Mouse (Mus musculus) midbrain, embryonic 12.5 days (tissue): Measurements from ENCODE around the gene Rpl26. TPM values are rescaled to one million over a fixed set of nuclear protein-coding genes. Genes with fewer than 3 reads are reported as not detected.
A peak's percentile ranks its signal among the peaks of the same experiment; 100 is the strongest.

ENCODE experiments used
- ATAC-seq: fragments of 200-750 bp; cut with Nextera tagmentation; 2 replicates; pipeline ENCODE4 v1.8.0; 2017; ENCODE audit warnings: low read depth, moderate TSS enrichment, moderate library complexity; ENCODE audit not compliant: low FRiP score
- H3K27ac ChIP-seq: fragments of 300-500 bp; sonication (generic); replicated peaks from 2 replicates; pipeline ENCODE4 v1.5.1; 2016; ENCODE audit warnings: mild to moderate bottlenecking
- H3K27me3 ChIP-seq: fragments of 300-500 bp; sonication (generic); 2 replicates; pipeline ENCODE4 v1.6.1; 2016; ENCODE audit warnings: mild to moderate bottlenecking
- H3K36me3 ChIP-seq: fragments of 300-500 bp; sonication (generic); 2 replicates; pipeline ENCODE4 v1.6.1; 2016
- H3K4me1 ChIP-seq: fragments of 300-500 bp; sonication (generic); 2 replicates; pipeline ENCODE4 v1.6.1; 2016
- H3K4me2 ChIP-seq: fragments of 300-500 bp; sonication (generic); replicated peaks from 2 replicates; pipeline ENCODE4 v1.6.1; 2016; ENCODE audit warnings: mild to moderate bottlenecking, moderate library complexity
- H3K4me3 ChIP-seq: fragments of 300-500 bp; sonication (generic); 2 replicates; pipeline ENCODE4 v1.5.1; 2016; ENCODE audit warnings: mild to moderate bottlenecking
- H3K9ac ChIP-seq: fragments of 300-500 bp; sonication (generic); replicated peaks from 2 replicates; pipeline ENCODE4 v1.6.1; 2016; ENCODE audit warnings: mild to moderate bottlenecking, moderate library complexity
- H3K9me3 ChIP-seq: fragments of 300-500 bp; sonication (generic); 2 replicates; pipeline ENCODE4 v1.6.1; 2016; ENCODE audit warnings: mild to moderate bottlenecking
- WGBS: fragments of 180-500 bp; shearing (Covaris S2); methylation state at CpG from one replicate; pipeline ENCODE4 v1.1.7; 2016; 5-methylcytosine and 5-hydroxymethylcytosine counted together
- polyA plus RNA-seq: library from polyadenylated mRNA; unstranded; fragments of >200 nt; fragmentation: Nextera tagmentation; extraction: Ambion mirVana; gene quantifications from 2 replicates; pipeline ENCODE4 v1.2.1, GENCODE M21; 2016

The Rpl26 gene
- polyA plus RNA-seq, 1 experiment from 2014 or later, result 743 TPM

- Histone ChIP-seq H3K9ac (no peak overlapping the region), H3K4me1 (0 out of 2 replicates have a peak, but pooled peaks cover 3% of the 10 kb centered on the region), H3K27me3 (no peaks in the 10 kb centered on the region), H3K27ac (no peak overlapping the region), H3K9me3 (no peaks in the 10 kb centered on the region), H3K4me3 (no peak overlapping the region), H3K36me3 (no peaks in the 10 kb centered on the region), H3K4me2 (no peak overlapping the region)
- no peak for ATAC-seq
- WGBS, result 80% methylated on average over 5 of the region's 5 CpGs
Measured at GRCm38 (mm10) chr11:68891823-68892222, 9.6 kb upstream of the Rpl26 start.

GRCm38 (mm10) chr11:68892233-68892832 lies 9.1 kb upstream of the Rpl26 start:
- 80% methylated on average over 15 of the region's 15 CpGs for WGBS
- 0 out of 2 replicates have a peak, but pooled peaks cover 3% of the 10 kb centered on the region for H3K4me1 ChIP-seq
- H3K9me3 ChIP-seq, result no peaks in the 10 kb centered on the region
- H3K9ac ChIP-seq, result no peak overlapping the region
- no peak overlapping the region for H3K27ac ChIP-seq
- no peaks in the 10 kb centered on the region for H3K36me3 ChIP-seq
- no peak overlapping the region for H3K4me2 ChIP-seq
- H3K27me3 ChIP-seq, result no peaks in the 10 kb centered on the region
- no peak overlapping the region for H3K4me3 ChIP-seq
- ATAC-seq, result no peak

- no peak for ATAC-seq
- Histone ChIP-seq H3K9me3 (0 out of 2 replicates have a peak, but pooled peaks cover 2% of the 10 kb centered on the region), H3K36me3 (no peaks in the 10 kb centered on the region), H3K4me3 (no peak overlapping the region), H3K27ac (no peak overlapping the region), H3K9ac (no peak overlapping the region), H3K27me3 (peaks cover 5% of the 10 kb centered on the region; the same call in 1 of the 2 replicates), H3K4me2 (no peak overlapping the region), H3K4me1 (no peaks in the 10 kb centered on the region)
- WGBS, result 71% methylated on average over 12 of the region's 12 CpGs
Measured at GRCm38 (mm10) chr11:68893911-68894464, 7.4 kb upstream of the Rpl26 start.

GRCm38 (mm10) chr11:68896247-68896646 lies 5.1 kb upstream of the Rpl26 start:
- Histone ChIP-seq H3K9ac (no peak overlapping the region), H3K4me1 (0 out of 2 replicates have a peak, but pooled peaks cover 5% of the 10 kb centered on the region), H3K4me2 (no peak overlapping the region), H3K27ac (no peak overlapping the region), H3K4me3 (no peak overlapping the region), H3K9me3 (0 out of 2 replicates have a peak, but pooled peaks cover 2% of the 10 kb centered on the region), H3K36me3 (no peaks in the 10 kb centered on the region), H3K27me3 (peaks cover 13% of the 10 kb centered on the region; the same call in 1 of the 2 replicates)
- no peak for ATAC-seq
- 96% methylated on average over 5 of the region's 5 CpGs for WGBS

DNA sequence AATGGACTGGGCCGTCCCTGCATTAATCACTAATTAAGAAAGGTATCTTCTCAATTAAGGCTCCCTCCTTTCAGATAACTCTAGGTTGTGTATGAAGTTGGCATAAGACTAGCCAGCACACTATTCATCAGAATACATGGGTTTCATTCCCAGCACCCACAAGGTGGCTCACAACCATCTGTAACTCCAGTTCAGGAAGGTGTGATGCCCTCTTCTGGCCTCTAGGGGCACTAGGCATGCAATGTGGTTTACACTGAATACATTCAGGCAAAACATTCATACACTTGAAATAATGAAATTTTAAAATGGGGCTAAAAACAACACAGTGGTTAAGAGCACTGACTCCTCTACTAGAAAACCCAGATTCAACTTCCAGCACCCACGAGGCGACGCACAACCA lies 4.3 kb upstream of the Rpl26 start:
- H3K27me3 ChIP-seq, result peaks cover 13% of the 10 kb centered on the region; the same call in 1 of the 2 replicates
- no peaks in the 10 kb centered on the region for H3K36me3 ChIP-seq
- 0 out of 2 replicates have a peak, but pooled peaks cover 5% of the 10 kb centered on the region for H3K4me1 ChIP-seq
- H3K9ac ChIP-seq, result no peak overlapping the region
- H3K27ac ChIP-seq, result no peak overlapping the region
- H3K4me2 ChIP-seq, result no peak overlapping the region
- H3K4me3 ChIP-seq, result no peak overlapping the region
- WGBS, result 56% methylated on average over 4 of the region's 4 CpGs
- 0 out of 2 replicates have a peak, but pooled peaks cover 2% of the 10 kb centered on the region for H3K9me3 ChIP-seq
- ATAC-seq, result no peak

- Histone ChIP-seq H3K4me3 (no peak overlapping the region), H3K9me3 (0 out of 2 replicates have a peak, but pooled peaks cover 2% of the 10 kb centered on the region), H3K9ac (no peak overlapping the region), H3K36me3 (peaks cover 2% of the 10 kb centered on the region), H3K27ac (no peak overlapping the region), H3K27me3 (peaks cover 13% of the 10 kb centered on the region; the same call in 1 of the 2 replicates), H3K4me1 (peaks cover 11% of the 10 kb centered on the region), H3K4me2 (no peak overlapping the region)
- WGBS, result 73% methylated on average over 6 of the region's 6 CpGs
- no peak for ATAC-seq
Measured at GRCm38 (mm10) chr11:68897838-68898237, 3.5 kb upstream of the Rpl26 start.

DNA sequence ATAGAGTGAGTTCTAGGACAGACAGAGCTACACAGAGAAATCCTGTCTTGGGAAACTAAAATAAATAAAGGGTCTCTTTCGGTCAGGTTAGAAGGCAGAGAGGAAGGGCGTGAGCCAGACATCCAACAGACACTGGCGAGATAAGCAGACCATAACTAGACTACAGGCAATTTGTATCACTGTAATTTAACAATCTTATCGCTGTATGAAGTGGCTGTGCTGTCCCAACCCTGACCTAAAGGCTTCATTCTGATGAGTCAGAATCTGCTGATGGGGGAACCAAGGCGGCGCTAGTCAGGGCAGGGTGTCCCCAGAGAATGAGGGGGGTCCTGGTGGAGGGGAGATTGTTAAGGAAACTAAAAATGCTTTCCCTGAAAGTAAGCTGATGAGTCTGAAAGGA lies 2.6 kb upstream of the Rpl26 start:
- WGBS, result 91% methylated on average over 6 of the region's 6 CpGs
- H3K9ac ChIP-seq, result no peak overlapping the region
- peaks cover 14% of the 10 kb centered on the region for H3K4me1 ChIP-seq
- ATAC-seq, result no peak
- peaks cover 13% of the 10 kb centered on the region; the same call in 1 of the 2 replicates for H3K27me3 ChIP-seq
- H3K27ac ChIP-seq, result no peak overlapping the region
- H3K36me3 ChIP-seq, result peaks cover 11% of the 10 kb centered on the region
- H3K4me2 ChIP-seq, result no peak overlapping the region
- no peak overlapping the region for H3K4me3 ChIP-seq
- 0 out of 2 replicates have a peak, but pooled peaks cover 2% of the 10 kb centered on the region for H3K9me3 ChIP-seq

GRCm38 (mm10) chr11:68899815-68900214 lies 1.6 kb upstream of the Rpl26 start:
- H3K9ac ChIP-seq, result no peak overlapping the region
- H3K27ac ChIP-seq, result no peak overlapping the region
- no peak overlapping the region for H3K4me2 ChIP-seq
- 0 out of 2 replicates have a peak, but pooled peaks cover 2% of the 10 kb centered on the region for H3K9me3 ChIP-seq
- H3K4me1 ChIP-seq, result peaks cover 14% of the 10 kb centered on the region
- H3K36me3 ChIP-seq, result peaks cover 22% of the 10 kb centered on the region
- no peak overlapping the region for H3K4me3 ChIP-seq
- WGBS, result 87% methylated on average over 8 of the region's 8 CpGs
- ATAC-seq, result no peak
- peaks cover 13% of the 10 kb centered on the region; the same call in 1 of the 2 replicates for H3K27me3 ChIP-seq

DNA sequence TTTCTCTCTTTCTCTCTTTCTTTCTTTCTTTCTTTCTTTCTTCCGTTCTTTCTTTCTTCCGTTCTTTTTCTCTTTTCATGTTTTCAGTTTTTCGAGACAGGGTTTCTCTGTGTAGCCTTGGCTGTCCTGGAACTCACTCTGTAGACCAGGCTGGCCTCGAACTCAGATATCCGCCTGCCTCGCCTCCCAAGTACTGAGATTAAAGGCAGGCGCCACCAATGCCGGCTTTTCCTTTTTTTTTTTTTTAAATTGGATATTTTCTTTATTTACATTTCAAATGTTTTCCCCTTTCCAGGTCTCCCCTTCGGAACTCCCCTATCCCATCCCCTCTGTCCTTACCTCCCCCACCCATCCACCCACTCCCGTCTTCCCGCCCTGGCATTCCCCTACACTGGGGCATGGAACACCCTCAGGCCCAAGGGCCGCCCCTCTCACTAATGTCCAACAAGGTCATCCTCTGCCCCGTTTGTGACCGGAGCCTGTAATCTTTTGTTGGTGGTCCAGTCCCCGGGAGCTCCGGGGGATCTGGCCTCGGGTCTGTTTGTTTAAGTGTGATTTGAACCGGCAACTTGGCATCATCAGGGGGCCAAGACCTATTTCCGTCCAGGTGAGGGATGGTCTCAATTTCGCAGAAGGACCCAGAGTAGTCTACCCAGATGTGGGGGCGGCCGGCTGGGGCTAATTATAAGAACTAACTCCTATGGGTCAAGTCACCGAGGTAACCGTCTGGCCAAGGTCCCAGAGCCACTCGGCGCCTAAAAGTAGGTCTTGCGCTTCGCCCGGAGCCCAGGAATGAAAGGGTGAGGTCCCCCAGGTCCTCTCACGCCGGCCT lies 648 bp upstream of the Rpl26 start:
- 26% methylated on average over 31 of the region's 31 CpGs for WGBS

DNA sequence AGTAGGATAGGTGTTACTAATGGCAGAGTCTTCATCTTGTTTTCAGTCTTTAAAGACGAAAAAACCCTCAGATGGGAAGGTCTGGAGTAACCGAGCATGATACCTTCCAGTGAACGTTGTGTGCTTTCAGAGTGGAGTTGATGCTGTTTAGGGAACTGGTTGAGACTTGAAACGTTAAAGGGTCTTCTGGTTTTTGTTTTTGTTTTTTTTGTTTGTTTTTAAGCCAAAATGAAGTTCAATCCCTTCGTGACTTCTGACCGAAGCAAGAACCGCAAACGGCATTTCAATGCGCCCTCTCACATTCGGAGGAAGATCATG lies 623 bp downstream of the Rpl26 start:
- peak overlapping the region; percentile 94 for H3K27ac ChIP-seq
- H3K4me2 ChIP-seq, result peak overlapping the region; percentile 77
- H3K36me3 ChIP-seq, result peaks cover 44% of the 10 kb centered on the region
- WGBS, result under 1% methylated on average over 10 of the region's 10 CpGs
- peak overlapping the region; percentile 72 for H3K4me3 ChIP-seq
- 0 out of 2 replicates have a peak, but pooled peaks cover 2% of the 10 kb centered on the region for H3K9me3 ChIP-seq
- no peak for ATAC-seq
- peaks cover 13% of the 10 kb centered on the region; the same call in 1 of the 2 replicates for H3K27me3 ChIP-seq
- H3K4me1 ChIP-seq, result peaks cover 14% of the 10 kb centered on the region
- H3K9ac ChIP-seq, result peak overlapping the region; percentile 89

More for the DNA sequence above, 648 bp upstream of the Rpl26 start:
- Histone ChIP-seq H3K9ac (no peak overlapping the region; the same call in 1 of the 2 replicates), H3K4me3 (peak overlapping the region; percentile 72), H3K27me3 (peaks cover 13% of the 10 kb centered on the region; the same call in 1 of the 2 replicates), H3K36me3 (peaks cover 31% of the 10 kb centered on the region), H3K9me3 (0 out of 2 replicates have a peak, but pooled peaks cover 2% of the 10 kb centered on the region), H3K4me1 (peaks cover 14% of the 10 kb centered on the region), H3K4me2 (peak overlapping the region; percentile 60), H3K27ac (no peak overlapping the region)
- ATAC-seq, result peak; percentile 45

DNA sequence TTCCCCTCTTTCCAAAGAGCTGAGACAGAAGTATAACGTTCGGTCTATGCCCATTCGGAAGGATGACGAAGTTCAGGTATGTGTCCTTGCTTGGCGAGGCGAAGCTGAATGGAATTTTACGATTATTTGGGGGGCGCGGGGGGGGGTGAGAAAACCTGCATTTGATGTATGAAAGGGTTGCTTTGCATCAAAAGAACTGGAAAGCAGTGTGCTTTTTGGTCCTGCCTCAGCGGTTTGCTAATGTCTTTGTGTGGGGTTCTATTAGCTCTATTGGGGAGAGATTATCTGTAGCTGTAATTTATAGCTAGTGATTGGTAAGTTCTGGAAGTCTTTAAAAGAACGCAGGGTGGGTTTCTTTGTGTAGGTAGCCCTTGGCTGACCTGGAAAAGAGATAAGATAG lies 984 bp downstream of the Rpl26 start:
- Histone ChIP-seq H3K4me1 (peaks cover 14% of the 10 kb centered on the region), H3K36me3 (peaks cover 47% of the 10 kb centered on the region), H3K9me3 (0 out of 2 replicates have a peak, but pooled peaks cover 2% of the 10 kb centered on the region), H3K27me3 (peaks cover 13% of the 10 kb centered on the region; the same call in 1 of the 2 replicates), H3K9ac (peak overlapping the region; percentile 89), H3K4me3 (peak overlapping the region; percentile 72), H3K27ac (no peak overlapping the region), H3K4me2 (peak overlapping the region; percentile 77)
- no peak for ATAC-seq
- WGBS, result 4% methylated on average over 11 of the region's 11 CpGs
